10 mouse cellular contexts compared by ENCODE assay signal in genomic region chr9:40568070-40568469, GRCm38 (mm10). TPM values are rescaled to one million over a fixed set of nuclear protein-coding genes. Genes with fewer than 3 reads are reported as not detected.
A peak's percentile ranks its signal among the peaks of the same experiment; 100 is the strongest.
DNase-seq lines count a peak whose midpoint lies in the region; ATAC-seq and TF ChIP-seq lines count a peak whose summit lies in the region.
"Had no signal": no experiment of that assay in that cellular context is flagged by ENCODE, and none has a peak within 500 bp of the region (broad histone marks: within the 10 kb centered on the region; RNA-seq: fewer than 3 reads in every experiment).

No protein-coding gene starts in this region.

- H3K27me3 ChIP-seq in lung, embryonic 14.5 days (ENCODE audit: insufficient read depth, low read length): no peaks in the 10 kb centered on the region
- no peaks in the 10 kb centered on the region for H3K27me3 ChIP-seq in forebrain, embryonic 14.5 days (replicated peaks; ENCODE audit: control insufficient read depth, insufficient read depth, low read length)

- ATAC-seq in lung, embryonic 14.5 days (ENCODE audit: insufficient read depth): peak; percentile 54; the same call in 1 of the 2 replicates
- ATAC-seq in megakaryocyte, adult 5-6 weeks (ENCODE audit: poor library complexity, severe bottlenecking): no peak
- no peak for ATAC-seq in forebrain, embryonic 14.5 days
- no peak for ATAC-seq in activated CD4-positive, CD25-positive, alpha-beta regulatory T cell, adult 4 months
- ATAC-seq: Patski had no signal

- H3K27ac ChIP-seq in lung, embryonic 14.5 days (ENCODE audit: low read depth): no peak overlapping the region
- no peak overlapping the region for H3K27ac ChIP-seq in forebrain, embryonic 14.5 days (ENCODE audit: low read depth, low read length)
- H3K27ac ChIP-seq: hindbrain, embryonic 10.5 days had no signal

- H3K4me2 ChIP-seq in lung, embryonic 14.5 days: no peak overlapping the region
- H3K4me2 ChIP-seq in forebrain, embryonic 14.5 days (ENCODE audit: low read length): no peak overlapping the region

- 55% methylated on average over 8 of the region's 8 CpGs for WGBS in lung, embryonic 14.5 days
- 75% methylated on average over 8 of the region's 8 CpGs for WGBS in forebrain, embryonic 14.5 days

- H3K4me3 ChIP-seq in lung, embryonic 14.5 days (ENCODE audit: low read depth, low read length): no peak overlapping the region
- H3K4me3 ChIP-seq in forebrain, embryonic 14.5 days (ENCODE audit: low read depth, low read length): no peak overlapping the region
- H3K4me3 ChIP-seq: hindbrain, embryonic 10.5 days had no signal

- TF ChIP-seq CTCF in lung, embryonic 14.5 days (IDR thresholded peaks at IDR 0.05; ENCODE audit: low read depth): no peak

- DNase-seq in adrenal gland, postnatal 14 days: peak; percentile 12
- DNase-seq in adrenal gland, adult 8-10 months: no peak
- peak; percentile 18 for DNase-seq in ovary, postnatal 14 days (ENCODE audit: low spot score)
- DNase-seq in ovary, adult 18-20 months (ENCODE audit: low spot score): no peak
- DNase-seq in lung, embryonic 14.5 days: peak; percentile 47
- DNase-seq in forebrain, embryonic 14.5 days (ENCODE audit: low spot score): no peak

- no peaks in the 10 kb centered on the region for H3K36me3 ChIP-seq in lung, embryonic 14.5 days (ENCODE audit: insufficient read depth)
- H3K36me3 ChIP-seq in forebrain, embryonic 14.5 days (ENCODE audit: control insufficient read depth, insufficient read depth, low read length): no peaks in the 10 kb centered on the region
- H3K36me3 ChIP-seq: hindbrain, embryonic 10.5 days had no signal

- no peaks in the 10 kb centered on the region for H3K4me1 ChIP-seq in lung, embryonic 14.5 days (ENCODE audit: insufficient read depth)
- no peaks in the 10 kb centered on the region for H3K4me1 ChIP-seq in forebrain, embryonic 14.5 days (ENCODE audit: control insufficient read depth, insufficient read depth, low read length)
- H3K4me1 ChIP-seq: hindbrain, embryonic 10.5 days had no signal

- H3K9ac ChIP-seq in lung, embryonic 14.5 days: no peak overlapping the region
- H3K9ac ChIP-seq in forebrain, embryonic 14.5 days (ENCODE audit: low read length): no peak overlapping the region

- no peaks in the 10 kb centered on the region for H3K9me3 ChIP-seq in lung, embryonic 14.5 days (ENCODE audit: low read depth, low read length)
- no peaks in the 10 kb centered on the region for H3K9me3 ChIP-seq in forebrain, embryonic 14.5 days (replicated peaks; ENCODE audit: control insufficient read depth, low read length)
- H3K9me3 ChIP-seq: hindbrain, embryonic 10.5 days had no signal

RNA-seq across cellular contexts. Expression of gene Gramd1b, which starts 36.9 kb away (rescaled TPM):
- 452 and 489 TPM in 2 replicates for total RNA-seq in adrenal gland, postnatal 14 days (2021)
- 100 to 1,000 TPM; 341 to 857 (median 612) TPM for total RNA-seq in adrenal gland, adult 8-10 months (2022)
- 2.7 and 3.3 TPM in 2 replicates for polyA plus RNA-seq in lung, embryonic 14.5 days (2014; fragmentation: Nextera tagmentation; extraction: Ambion mirVana)
- 21.4 and 23.0 TPM in 2 replicates for total RNA-seq in megakaryocyte, adult 5-6 weeks (2015)
- total RNA-seq in megakaryocyte, adult 5-6 weeks (2017): 12.9 and 20.1 TPM in 2 replicates
- polyA plus RNA-seq in forebrain, embryonic 14.5 days (2014; fragmentation: Nextera tagmentation; extraction: Ambion mirVana): 8.6 and 12.2 TPM in 2 replicates
- 10 to 100 TPM; 48.7 to 68.0 TPM for polyA plus RNA-seq in activated CD4-positive, CD25-positive, alpha-beta regulatory T cell, adult 4 months (2017; shearing (Covaris generic))

Comparison
In these comparisons a context has a peak if more than half of its experiments do, and no peak if none do; other contexts are left out.
1. DNase-seq: peak in adrenal gland, postnatal 14 days (single experiment), ovary, postnatal 14 days (single experiment) and lung, embryonic 14.5 days (single experiment); none in adrenal gland, adult 8-10 months (single experiment), ovary, adult 18-20 months (single experiment) and forebrain, embryonic 14.5 days (single experiment).
2. RNA of gene Gramd1b, which starts 36.9 kb away (total RNA-seq): 341 to 857 TPM in adrenal gland, adult 8-10 months and 452 to 489 TPM in adrenal gland, postnatal 14 days; 12.9 to 23.0 TPM in megakaryocyte, adult 5-6 weeks; every median in the first group is over 10 times any median in the second.